Mouse (Mus musculus): ENCODE data around the gene Tmem130. TPM values are rescaled to one million over a fixed set of nuclear protein-coding genes. Genes with fewer than 3 reads are reported as not detected.
"Not testable (repeated sequence)": the region's sequence is repeated elsewhere in the genome, so short reads cannot be mapped to it uniquely, and the experiment has no call there.

The Tmem130 gene
- polyA plus RNA-seq, 1 experiment from 2014 or later, result 55.1 TPM

GRCm38 (mm10) chr5:144767106-144767798 lies 5.6 kb upstream of the Tmem130 start, which contains the start of gene Trrap:
TSS of gene Trrap (plus strand) at chr5:144767732.
- Histone ChIP-seq H3K4me3 (peak within 1 kb of the TSS; percentile 73), H3K4me2 (replicated peaks) (peak within 1 kb of the TSS; percentile 74), H3K36me3 (peaks cover 18% of the 10 kb centered on the region), H3K4me1 (peaks cover 13% of the 10 kb centered on the region), H3K9ac (replicated peaks) (peak within 1 kb of the TSS; percentile 87), H3K27ac (replicated peaks) (peak within 1 kb of the TSS; percentile 93)
- not testable (repeated sequence) for H3K27me3 ChIP-seq; H3K9me3 ChIP-seq; ATAC-seq (ENCODE audit: low FRiP score, low read depth)
- 91% methylated on average over 10 of the region's 15 CpGs for WGBS

GRCm38 (mm10) chr5:144766646-144767045 lies 5.0 kb upstream of the Tmem130 start:
- no peak overlapping the region for H3K4me3 ChIP-seq
- peaks cover 14% of the 10 kb centered on the region for H3K36me3 ChIP-seq
- no peak overlapping the region for H3K27ac ChIP-seq (replicated peaks)
- WGBS, result 91% methylated on average over 11 of the region's 11 CpGs
- H3K4me2 ChIP-seq (replicated peaks), result no peak overlapping the region
- peaks cover 12% of the 10 kb centered on the region for H3K27me3 ChIP-seq
- no peak overlapping the region for H3K9ac ChIP-seq (replicated peaks)
- no peaks in the 10 kb centered on the region for H3K9me3 ChIP-seq
- no peak for ATAC-seq (ENCODE audit: low FRiP score, low read depth)
- H3K4me1 ChIP-seq, result peaks cover 13% of the 10 kb centered on the region

GRCm38 (mm10) chr5:144766026-144766425 lies 4.4 kb upstream of the Tmem130 start:
- peaks cover 8% of the 10 kb centered on the region for H3K36me3 ChIP-seq
- ATAC-seq (ENCODE audit: low FRiP score, low read depth), result no peak
- no peak overlapping the region for H3K4me3 ChIP-seq
- H3K4me1 ChIP-seq, result peaks cover 18% of the 10 kb centered on the region
- H3K9me3 ChIP-seq, result no peaks in the 10 kb centered on the region
- 79% methylated on average over 7 of the region's 7 CpGs for WGBS
- H3K27me3 ChIP-seq, result peaks cover 18% of the 10 kb centered on the region
- no peak overlapping the region for H3K9ac ChIP-seq (replicated peaks)
- no peak overlapping the region for H3K27ac ChIP-seq (replicated peaks)
- no peak overlapping the region for H3K4me2 ChIP-seq (replicated peaks)

- H3K36me3 ChIP-seq, result no peaks in the 10 kb centered on the region
- peak overlapping the region; percentile 38 for H3K4me2 ChIP-seq (replicated peaks)
- peaks cover 22% of the 10 kb centered on the region for H3K4me1 ChIP-seq
- no peak overlapping the region for H3K4me3 ChIP-seq
- peaks cover 20% of the 10 kb centered on the region for H3K27me3 ChIP-seq
- no peak overlapping the region for H3K9ac ChIP-seq (replicated peaks)
- WGBS, result 6% methylated on average over 8 of the region's 8 CpGs
- peak overlapping the region; percentile 73 for H3K27ac ChIP-seq (replicated peaks)
- peak; percentile 64 for ATAC-seq (ENCODE audit: low FRiP score, low read depth)
- H3K9me3 ChIP-seq, result no peaks in the 10 kb centered on the region
Observed at GRCm38 (mm10) chr5:144758422-144758821, 3.2 kb downstream of the Tmem130 start.

- 90% methylated on average over 9 of the region's 9 CpGs for WGBS
- no peak for ATAC-seq (ENCODE audit: low FRiP score, low read depth)
- Histone ChIP-seq H3K9me3 (no peaks in the 10 kb centered on the region), H3K9ac (replicated peaks) (no peak overlapping the region), H3K4me1 (peaks cover 22% of the 10 kb centered on the region), H3K36me3 (no peaks in the 10 kb centered on the region), H3K4me2 (replicated peaks) (no peak overlapping the region), H3K4me3 (no peak overlapping the region), H3K27ac (replicated peaks) (0 out of 2 replicates have a peak overlapping the region, but pooled peaks have one; percentile 73), H3K27me3 (peaks cover 16% of the 10 kb centered on the region)
Observed at GRCm38 (mm10) chr5:144757402-144757801, 4.2 kb downstream of the Tmem130 start.

- Histone ChIP-seq H3K27ac (replicated peaks) (no peak overlapping the region), H3K36me3 (no peaks in the 10 kb centered on the region), H3K4me1 (peaks cover 16% of the 10 kb centered on the region), H3K9me3 (no peaks in the 10 kb centered on the region), H3K27me3 (no peaks in the 10 kb centered on the region), H3K9ac (replicated peaks) (no peak overlapping the region), H3K4me3 (no peak overlapping the region), H3K4me2 (replicated peaks) (no peak overlapping the region)
- no peak for ATAC-seq (ENCODE audit: low FRiP score, low read depth)
- 83% methylated on average over 10 of the region's 10 CpGs for WGBS
Observed at GRCm38 (mm10) chr5:144755191-144755590, 6.4 kb downstream of the Tmem130 start.

- WGBS, result 66% methylated on average over 7 of the region's 7 CpGs
- Histone ChIP-seq H3K36me3 (0 out of 2 replicates have a peak, but pooled peaks cover 5% of the 10 kb centered on the region), H3K4me2 (replicated peaks) (no peak overlapping the region), H3K4me3 (no peak overlapping the region), H3K9ac (replicated peaks) (no peak overlapping the region), H3K27me3 (no peaks in the 10 kb centered on the region), H3K27ac (replicated peaks) (no peak overlapping the region), H3K4me1 (peaks cover 5% of the 10 kb centered on the region), H3K9me3 (no peaks in the 10 kb centered on the region)
- no peak for ATAC-seq (ENCODE audit: low FRiP score, low read depth)
Observed at GRCm38 (mm10) chr5:144753041-144753440, 8.6 kb downstream of the Tmem130 start.

- Histone ChIP-seq H3K27me3 (no peaks in the 10 kb centered on the region), H3K4me3 (no peak overlapping the region), H3K36me3 (0 out of 2 replicates have a peak, but pooled peaks cover 5% of the 10 kb centered on the region), H3K9me3 (no peaks in the 10 kb centered on the region), H3K9ac (replicated peaks) (no peak overlapping the region), H3K4me2 (replicated peaks) (no peak overlapping the region), H3K4me1 (no peaks in the 10 kb centered on the region), H3K27ac (replicated peaks) (no peak overlapping the region)
- 17% methylated on average over 5 of the region's 5 CpGs for WGBS
- ATAC-seq (ENCODE audit: low FRiP score, low read depth), result no peak
Observed at GRCm38 (mm10) chr5:144752432-144752831, 9.2 kb downstream of the Tmem130 start.

GRCm38 (mm10) chr5:144737101-144737500 lies 24.5 kb downstream of the Tmem130 start:
- H3K4me2 ChIP-seq (replicated peaks), result no peak overlapping the region
- 93% methylated on average over 14 of the region's 14 CpGs for WGBS
- no peak overlapping the region for H3K4me3 ChIP-seq
- no peaks in the 10 kb centered on the region; the same call in 1 of the 2 replicates for H3K27me3 ChIP-seq
- H3K27ac ChIP-seq (replicated peaks), result no peak overlapping the region
- no peak overlapping the region for H3K9ac ChIP-seq (replicated peaks)
- no peaks in the 10 kb centered on the region for H3K9me3 ChIP-seq
- no peaks in the 10 kb centered on the region for H3K4me1 ChIP-seq
- no peak for ATAC-seq (ENCODE audit: low FRiP score, low read depth)
- 0 out of 2 replicates have a peak, but pooled peaks cover 9% of the 10 kb centered on the region for H3K36me3 ChIP-seq

- Histone ChIP-seq H3K9ac (replicated peaks) (no peak overlapping the region), H3K27me3 (peaks cover 9% of the 10 kb centered on the region), H3K4me2 (replicated peaks) (no peak overlapping the region), H3K4me3 (no peak overlapping the region), H3K4me1 (no peaks in the 10 kb centered on the region), H3K36me3 (no peaks in the 10 kb centered on the region), H3K27ac (replicated peaks) (no peak overlapping the region), H3K9me3 (peaks cover 3% of the 10 kb centered on the region; the same call in 1 of the 2 replicates)
- ATAC-seq (ENCODE audit: low FRiP score, low read depth), result 0 out of 2 replicates have a peak, but pooled peaks have one; percentile 41
- WGBS, result 31% methylated on average over 8 of the region's 8 CpGs
Observed at GRCm38 (mm10) chr5:144734949-144735348, 26.7 kb downstream of the Tmem130 start.

GRCm38 (mm10) chr5:144733953-144734352 lies 27.7 kb downstream of the Tmem130 start:
- 31% methylated on average over 4 of the region's 4 CpGs for WGBS
- no peak overlapping the region for H3K27ac ChIP-seq (replicated peaks)
- ATAC-seq (ENCODE audit: low FRiP score, low read depth), result no peak
- H3K9me3 ChIP-seq, result peaks cover 3% of the 10 kb centered on the region; the same call in 1 of the 2 replicates
- peaks cover 18% of the 10 kb centered on the region for H3K27me3 ChIP-seq
- no peak overlapping the region for H3K4me3 ChIP-seq
- no peaks in the 10 kb centered on the region for H3K36me3 ChIP-seq
- no peak overlapping the region for H3K4me2 ChIP-seq (replicated peaks)
- H3K9ac ChIP-seq (replicated peaks), result no peak overlapping the region
- H3K4me1 ChIP-seq, result no peaks in the 10 kb centered on the region

GRCm38 (mm10) chr5:144729216-144729615 lies 32.4 kb downstream of the Tmem130 start:
- Histone ChIP-seq H3K4me3 (no peak overlapping the region), H3K4me2 (replicated peaks) (no peak overlapping the region), H3K36me3 (no peaks in the 10 kb centered on the region), H3K27me3 (peaks cover 43% of the 10 kb centered on the region), H3K9ac (replicated peaks) (no peak overlapping the region), H3K4me1 (peaks cover 16% of the 10 kb centered on the region), H3K27ac (replicated peaks) (no peak overlapping the region), H3K9me3 (peaks cover 3% of the 10 kb centered on the region; the same call in 1 of the 2 replicates)
- no peak for ATAC-seq (ENCODE audit: low FRiP score, low read depth)
- WGBS, result 54% methylated on average over 8 of the region's 8 CpGs

Data from midbrain, embryonic 12.5 days (tissue).